Mouse (Mus musculus) liver, postnatal 0 days (tissue): ENCODE results near the gene Gm5622.
"Not testable (repeated sequence)": the region's sequence is repeated elsewhere in the genome, so short reads cannot be mapped to it uniquely, and the experiment has no call there.

Experiments
- CTCF ChIP-seq: sonication (generic); IDR thresholded peaks from 2 replicates; pipeline ENCODE4 v1.5.1; 2016; ENCODE audit warnings: antibody characterized with exemption, low read depth
- EP300 ChIP-seq: IDR thresholded peaks from 2 replicates; pipeline ENCODE4 v1.6.1; 2016; ENCODE audit warnings: antibody characterized with exemption, low read depth, mild to moderate bottlenecking

GRCm38 (mm10) chr14:51592039-51592438, 39.4 kb downstream of the Gm5622 start, which contains the start of gene Gm17174:
- TF ChIP-seq CTCF, EP300: not testable (repeated sequence)
